Mouse (Mus musculus): Measurements from ENCODE around the gene Blvra. TPM values are rescaled to one million over a fixed set of nuclear protein-coding genes. Genes with fewer than 3 reads are reported as not detected.
"Not testable (repeated sequence)": the region's sequence is repeated elsewhere in the genome, so short reads cannot be mapped to it uniquely, and the experiment has no call there.

Blvra gene
- 1.3 and 1.7 TPM in 2 replicates for polyA plus RNA-seq (2012)

DNA sequence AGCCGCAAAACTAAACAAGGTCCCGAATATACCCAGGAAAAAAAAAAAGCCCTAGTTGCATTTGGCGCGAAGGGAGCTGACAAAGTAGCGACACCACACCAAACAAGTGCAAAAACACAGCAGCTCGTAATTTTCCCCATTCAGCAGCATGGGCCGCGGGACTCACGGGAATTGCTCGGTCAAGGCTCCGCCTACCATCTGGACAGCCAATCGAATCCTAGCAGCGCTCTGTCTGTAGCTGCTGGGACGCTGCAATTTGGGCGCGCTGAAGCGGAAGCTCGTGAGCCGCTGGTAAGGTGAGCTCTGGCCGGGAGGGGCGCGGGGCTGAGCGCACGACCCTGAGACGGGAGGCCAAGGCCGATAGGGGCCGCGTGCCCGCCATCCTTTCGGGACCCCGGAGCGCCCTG is at the start of gene Blvra:
Gene Blvra (plus strand): TSS at position 231 of the 407 bp plus-strand sequence.
- Histone ChIP-seq H3K4me3 (replicated peaks) (peak within 1 kb of the TSS; percentile 84), H3K9me3 (ENCODE audit: control insufficient read depth, low read length) (no peaks in the 10 kb centered on the region), H3K36me3 (ENCODE audit: control insufficient read depth) (peaks cover 27% of the 10 kb centered on the region), H3K27me3 (ENCODE audit: control insufficient read depth) (no peaks in the 10 kb centered on the region), H3K4me1 (ENCODE audit: control insufficient read depth) (peaks cover 33% of the 10 kb centered on the region)
- TF ChIP-seq GATA1 (IDR thresholded peaks at IDR 0.05; ENCODE audit: low read length): no peak
- no peak for TF ChIP-seq TAL1 (IDR thresholded peaks at IDR 0.05; ENCODE audit: low read length)

DNA sequence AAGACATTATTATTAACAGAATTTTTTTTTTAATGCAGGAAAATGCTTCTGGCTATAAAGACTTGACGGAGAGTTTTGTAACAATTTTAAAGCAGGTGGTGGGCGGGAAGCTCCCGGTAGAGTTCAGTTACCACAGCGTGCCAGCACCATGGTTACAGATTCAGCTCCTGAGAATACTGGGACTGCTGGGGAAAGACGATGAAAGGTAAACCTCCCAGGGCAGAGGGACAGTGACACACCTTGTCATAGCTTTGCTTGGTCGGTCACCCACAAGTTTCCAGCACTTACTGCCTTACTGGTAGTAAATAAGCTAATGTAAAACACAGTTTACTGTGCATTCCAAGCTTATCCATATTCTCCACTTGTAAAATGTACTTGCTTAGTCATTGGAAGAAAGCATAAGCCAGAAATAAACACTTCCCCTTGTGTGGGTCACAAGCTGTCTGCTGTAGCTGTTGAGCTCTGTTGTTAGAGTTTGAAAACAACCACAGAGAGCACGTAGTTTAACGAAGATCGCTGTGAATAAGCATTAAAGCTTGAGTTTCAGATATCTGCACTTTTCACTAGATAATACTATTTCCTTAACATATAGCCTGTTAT is 35.4 kb upstream of the Blvra start:
- H3K4me1 ChIP-seq (ENCODE audit: control insufficient read depth): no peaks in the 10 kb centered on the region
- TF ChIP-seq GATA1 (IDR thresholded peaks at IDR 0.05; ENCODE audit: low read length): no peak
- TF ChIP-seq TAL1 (IDR thresholded peaks at IDR 0.05; ENCODE audit: low read length): no peak
- H3K27me3 ChIP-seq (ENCODE audit: control insufficient read depth): no peaks in the 10 kb centered on the region
- peaks cover 43% of the 10 kb centered on the region for H3K36me3 ChIP-seq (ENCODE audit: control insufficient read depth)
- H3K9me3 ChIP-seq (ENCODE audit: control insufficient read depth, low read length): no peaks in the 10 kb centered on the region
- no peak overlapping the region for H3K4me3 ChIP-seq (replicated peaks)

DNA sequence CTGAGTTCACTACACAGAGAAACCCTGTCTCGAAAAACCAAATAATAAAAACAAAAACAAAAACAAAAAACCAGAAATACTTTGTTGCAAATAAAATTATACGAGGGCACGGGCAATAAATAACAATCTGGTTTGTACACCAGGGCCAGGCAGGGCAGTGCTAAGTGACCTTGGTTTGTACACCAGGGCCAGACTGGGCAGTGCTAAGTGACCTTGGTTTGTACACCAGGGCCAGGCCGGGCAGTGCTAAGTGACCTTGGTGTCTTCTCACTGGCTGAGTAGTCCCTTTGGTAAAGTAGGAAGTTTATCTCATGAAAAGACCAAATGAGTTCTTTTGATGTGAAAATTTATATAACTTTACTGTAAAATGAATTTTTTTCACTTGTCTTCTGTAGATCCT is 33.2 kb upstream of the Blvra start:
- no peaks in the 10 kb centered on the region for H3K9me3 ChIP-seq (ENCODE audit: control insufficient read depth, low read length)
- no peaks in the 10 kb centered on the region for H3K4me1 ChIP-seq (ENCODE audit: control insufficient read depth)
- TF ChIP-seq TAL1 (IDR thresholded peaks at IDR 0.05; ENCODE audit: low read length) (no peak), GATA1 (IDR thresholded peaks at IDR 0.05; ENCODE audit: low read length) (no peak)
- no peak overlapping the region for H3K4me3 ChIP-seq (replicated peaks)
- no peaks in the 10 kb centered on the region for H3K27me3 ChIP-seq (ENCODE audit: control insufficient read depth)
- peaks cover 38% of the 10 kb centered on the region for H3K36me3 ChIP-seq (ENCODE audit: control insufficient read depth)

DNA sequence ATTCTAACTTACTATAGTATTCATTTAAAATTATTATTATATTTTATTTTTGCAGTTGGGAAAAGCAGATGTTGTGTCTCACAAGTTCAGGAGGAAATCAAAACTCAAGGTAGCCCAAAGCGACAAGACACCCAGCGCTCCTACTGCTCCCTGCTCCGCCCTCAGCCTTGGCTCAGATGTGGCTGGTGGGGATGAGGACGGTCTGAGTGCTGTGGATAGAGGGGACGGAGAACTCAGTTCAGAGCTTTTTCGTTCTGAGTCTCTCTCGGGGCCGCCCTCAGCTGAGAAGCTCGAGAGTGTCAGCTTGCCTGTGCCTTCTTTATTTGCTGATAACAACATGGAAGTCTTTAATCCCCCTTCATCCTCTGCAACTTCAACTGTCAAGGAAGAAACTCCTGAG is 9.0 kb upstream of the Blvra start:
- Histone ChIP-seq H3K4me1 (ENCODE audit: control insufficient read depth) (no peaks in the 10 kb centered on the region; the same call in 1 of the 2 replicates), H3K9me3 (ENCODE audit: control insufficient read depth, low read length) (no peaks in the 10 kb centered on the region), H3K36me3 (ENCODE audit: control insufficient read depth) (peaks cover 51% of the 10 kb centered on the region), H3K4me3 (replicated peaks) (no peak overlapping the region), H3K27me3 (ENCODE audit: control insufficient read depth) (no peaks in the 10 kb centered on the region)
- no peak for TF ChIP-seq GATA1 (IDR thresholded peaks at IDR 0.05; ENCODE audit: low read length)
- no peak for TF ChIP-seq TAL1 (IDR thresholded peaks at IDR 0.05; ENCODE audit: low read length)

DNA sequence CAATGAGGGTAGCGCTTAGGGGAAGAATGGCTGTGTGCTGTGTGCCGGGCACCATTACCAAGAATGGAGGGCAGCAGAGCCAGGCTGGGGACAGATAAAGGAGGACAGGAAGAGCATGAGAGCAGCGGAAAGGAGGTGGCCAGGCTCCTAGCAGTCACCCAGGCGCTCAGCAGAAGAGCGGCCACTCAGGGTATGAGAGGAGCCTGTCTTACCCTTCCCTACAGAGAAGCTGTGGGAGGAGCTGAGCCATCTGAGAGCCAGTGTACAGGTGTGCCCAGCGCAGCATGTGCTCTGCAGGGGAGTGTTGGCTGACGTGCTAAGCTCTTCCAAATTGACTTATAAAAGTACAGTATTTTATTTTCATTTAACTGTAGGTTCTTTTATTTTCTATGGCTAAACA is 1.7 kb upstream of the Blvra start:
- peaks cover 23% of the 10 kb centered on the region for H3K36me3 ChIP-seq (ENCODE audit: control insufficient read depth)
- H3K27me3 ChIP-seq (ENCODE audit: control insufficient read depth): no peaks in the 10 kb centered on the region
- no peak overlapping the region for H3K4me3 ChIP-seq (replicated peaks)
- H3K9me3 ChIP-seq (ENCODE audit: control insufficient read depth, low read length): no peaks in the 10 kb centered on the region
- peaks cover 30% of the 10 kb centered on the region for H3K4me1 ChIP-seq (ENCODE audit: control insufficient read depth)
- TF ChIP-seq TAL1 (IDR thresholded peaks at IDR 0.05; ENCODE audit: low read length): no peak
- no peak for TF ChIP-seq GATA1 (IDR thresholded peaks at IDR 0.05; ENCODE audit: low read length)

DNA sequence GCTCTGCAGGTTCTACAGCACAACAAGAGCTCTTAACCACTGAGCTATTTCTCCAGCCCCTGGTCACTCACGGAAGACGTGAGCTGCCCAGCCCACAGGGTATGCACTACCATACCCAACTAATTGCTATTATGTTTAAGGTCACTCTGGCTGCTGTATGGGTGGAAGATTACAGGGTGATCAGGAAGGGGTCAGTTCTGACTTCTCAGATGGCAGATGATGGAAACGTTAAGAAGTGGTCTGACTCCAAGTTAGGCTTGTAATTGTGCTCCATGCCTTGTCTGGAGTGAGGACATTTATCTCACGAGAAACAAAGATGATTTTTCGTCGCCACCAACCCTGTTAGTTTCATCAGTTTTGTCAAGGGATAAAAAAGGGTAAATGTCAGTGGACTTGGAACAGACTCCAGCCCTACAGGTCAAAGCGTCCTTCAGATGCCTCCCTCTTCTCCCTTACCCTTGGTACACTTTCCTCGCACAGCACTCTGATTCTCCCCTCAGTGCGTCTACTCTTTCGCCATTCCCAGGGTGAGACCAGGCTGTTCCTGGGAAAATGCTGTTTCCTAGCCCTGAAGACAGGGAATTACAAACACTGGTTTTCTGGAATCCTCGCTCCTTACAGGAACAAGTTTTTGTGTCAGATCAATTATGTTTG is 557 bp upstream of the Blvra start:
- H3K36me3 ChIP-seq (ENCODE audit: control insufficient read depth): peaks cover 27% of the 10 kb centered on the region
- H3K27me3 ChIP-seq (ENCODE audit: control insufficient read depth): no peaks in the 10 kb centered on the region
- peak overlapping the region; percentile 84 for H3K4me3 ChIP-seq (replicated peaks)
- peaks cover 33% of the 10 kb centered on the region for H3K4me1 ChIP-seq (ENCODE audit: control insufficient read depth)
- TF ChIP-seq GATA1 (IDR thresholded peaks at IDR 0.05; ENCODE audit: low read length): no peak
- TF ChIP-seq TAL1 (IDR thresholded peaks at IDR 0.05; ENCODE audit: low read length): no peak
- no peaks in the 10 kb centered on the region for H3K9me3 ChIP-seq (ENCODE audit: control insufficient read depth, low read length)

DNA sequence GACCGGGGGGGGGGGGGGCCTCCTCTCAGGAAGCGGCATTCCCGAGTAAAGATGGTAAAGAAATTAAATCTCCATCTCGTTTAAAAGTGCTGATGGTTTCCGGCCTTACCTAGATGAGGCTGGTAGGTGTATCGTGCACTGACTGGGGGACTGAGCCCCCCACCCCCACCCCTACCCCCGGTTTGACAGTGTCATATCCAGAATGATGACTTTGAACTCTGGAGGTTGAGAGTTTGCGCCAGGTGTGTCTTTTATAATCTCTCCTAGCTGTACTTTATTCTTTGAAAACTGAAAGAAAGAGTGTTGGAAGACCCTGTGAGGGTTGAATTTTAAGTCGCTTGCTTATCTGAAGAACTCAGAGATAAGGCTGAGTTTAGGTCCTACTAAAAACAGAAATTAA is 414 bp downstream of the Blvra start:
- Histone ChIP-seq H3K36me3 (ENCODE audit: control insufficient read depth) (peaks cover 26% of the 10 kb centered on the region), H3K4me1 (ENCODE audit: control insufficient read depth) (peaks cover 33% of the 10 kb centered on the region), H3K9me3 (ENCODE audit: control insufficient read depth, low read length) (no peaks in the 10 kb centered on the region), H3K4me3 (replicated peaks) (peak overlapping the region; percentile 84), H3K27me3 (ENCODE audit: control insufficient read depth) (no peaks in the 10 kb centered on the region)
- TF ChIP-seq TAL1 (IDR thresholded peaks at IDR 0.05; ENCODE audit: low read length) (no peak), GATA1 (IDR thresholded peaks at IDR 0.05; ENCODE audit: low read length) (no peak)

DNA sequence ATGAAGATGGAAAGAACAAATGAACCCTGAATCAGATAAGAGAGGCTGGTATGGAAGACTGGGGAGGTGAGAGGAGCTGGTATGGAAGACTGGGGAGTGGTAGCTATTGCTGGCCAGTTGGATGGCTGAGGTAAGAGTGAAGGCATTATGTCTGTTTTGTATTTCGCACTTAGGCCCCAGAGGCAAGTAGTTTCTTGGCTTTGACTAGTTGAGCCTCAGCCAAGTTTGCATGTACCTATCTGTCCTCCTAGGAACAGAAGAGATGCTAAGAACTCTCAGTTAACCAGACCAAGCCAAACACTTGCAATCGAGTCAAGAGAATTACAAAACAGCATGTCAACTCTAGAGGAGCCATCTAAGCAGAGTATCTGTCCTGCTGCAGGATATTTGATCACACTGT is 3.7 kb downstream of the Blvra start:
- Histone ChIP-seq H3K9me3 (ENCODE audit: control insufficient read depth, low read length) (no peaks in the 10 kb centered on the region), H3K27me3 (ENCODE audit: control insufficient read depth) (no peaks in the 10 kb centered on the region), H3K4me1 (ENCODE audit: control insufficient read depth) (peaks cover 35% of the 10 kb centered on the region), H3K4me3 (replicated peaks) (no peak overlapping the region), H3K36me3 (ENCODE audit: control insufficient read depth) (peaks cover 9% of the 10 kb centered on the region)
- TF ChIP-seq GATA1 (IDR thresholded peaks at IDR 0.05; ENCODE audit: low read length) (no peak), TAL1 (IDR thresholded peaks at IDR 0.05; ENCODE audit: low read length) (no peak)

DNA sequence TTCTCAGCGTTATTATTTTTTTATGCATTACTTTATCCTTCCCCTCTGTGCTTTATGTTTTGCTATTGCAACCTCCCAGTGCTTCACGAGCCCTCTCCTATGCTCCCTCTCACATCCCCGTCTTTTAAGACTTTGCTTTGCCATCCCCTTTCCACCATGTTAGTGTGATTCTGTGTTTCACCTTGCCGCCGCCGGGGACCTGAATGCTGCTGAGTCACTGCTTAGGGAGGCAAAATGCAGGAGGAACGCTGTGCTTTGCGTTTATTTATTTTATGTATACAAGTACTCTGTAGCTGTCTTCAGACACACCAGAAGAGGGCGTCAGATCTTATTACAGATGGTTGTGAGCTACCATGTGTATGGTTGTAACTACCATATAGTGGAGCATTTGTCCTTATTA is 7.1 kb downstream of the Blvra start:
- Histone ChIP-seq H3K9me3 (ENCODE audit: control insufficient read depth, low read length) (no peaks in the 10 kb centered on the region), H3K27me3 (ENCODE audit: control insufficient read depth) (no peaks in the 10 kb centered on the region), H3K36me3 (ENCODE audit: control insufficient read depth) (peaks cover 28% of the 10 kb centered on the region), H3K4me3 (replicated peaks) (no peak overlapping the region), H3K4me1 (ENCODE audit: control insufficient read depth) (peaks cover 32% of the 10 kb centered on the region)
- TF ChIP-seq TAL1 (IDR thresholded peaks at IDR 0.05; ENCODE audit: low read length) (no peak), GATA1 (IDR thresholded peaks at IDR 0.05; ENCODE audit: low read length) (no peak)

DNA sequence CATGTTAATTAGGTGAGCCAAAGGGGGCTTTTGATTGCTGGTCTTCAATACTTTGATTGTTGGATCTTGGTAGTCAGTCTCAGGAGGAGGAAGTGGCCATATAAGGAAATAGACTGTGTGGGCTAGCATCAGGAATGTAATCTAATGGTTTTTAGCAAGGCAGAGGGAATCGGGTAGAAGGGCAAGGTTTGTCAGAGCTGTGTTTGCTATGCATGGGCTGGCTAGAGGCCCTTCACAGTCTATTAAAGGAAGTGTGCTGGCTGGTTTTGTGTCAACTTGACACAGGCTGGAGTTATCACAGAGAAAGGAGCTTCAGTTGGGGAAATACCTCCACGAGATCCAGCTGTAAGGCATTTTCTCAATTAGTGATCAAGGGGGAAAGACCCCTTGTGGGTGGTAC is 8.6 kb downstream of the Blvra start:
- not testable (repeated sequence) for H3K9me3 ChIP-seq (ENCODE audit: control insufficient read depth, low read length); H3K4me3 ChIP-seq (replicated peaks); H3K27me3 ChIP-seq (ENCODE audit: control insufficient read depth)
- Histone ChIP-seq H3K36me3 (ENCODE audit: control insufficient read depth) (peaks cover 33% of the 10 kb centered on the region), H3K4me1 (ENCODE audit: control insufficient read depth) (peaks cover 29% of the 10 kb centered on the region)

Data from erythroblast, embryonic 14.5 days (primary cell).